Mouse (Mus musculus) fat pad, adult 2 months (tissue): Measurements from ENCODE around the gene 2010111I01Rik.
"Not testable (repeated sequence)": the region's sequence is repeated elsewhere in the genome, so short reads cannot be mapped to it uniquely, and the experiment has no call there.

ENCODE experiments used
- DNase-seq: peaks from one replicate; pipeline ENCODE4 v3.0.0-alpha.2; 2011; ENCODE audit warnings: low read depth, low spot score; ENCODE audit errors: extremely low read depth

2010111I01Rik gene

GRCm38 (mm10) chr13:63330236-63330860 is 365.7 kb downstream of the 2010111I01Rik start:
- DNase-seq: no peak

GRCm38 (mm10) chr13:63331379-63331778 is 366.7 kb downstream of the 2010111I01Rik start:
- DNase-seq: no peak

GRCm38 (mm10) chr13:63332576-63333300 is 368.0 kb downstream of the 2010111I01Rik start:
- DNase-seq: no peak

- DNase-seq: no peak
Observed at GRCm38 (mm10) chr13:63335421-63336134, 370.9 kb downstream of the 2010111I01Rik start.

- no peak for DNase-seq
Observed at GRCm38 (mm10) chr13:63336335-63336734, 371.6 kb downstream of the 2010111I01Rik start.

- DNase-seq: no peak
Observed at GRCm38 (mm10) chr13:63337239-63337960, 372.7 kb downstream of the 2010111I01Rik start.

- no peak for DNase-seq
Observed at GRCm38 (mm10) chr13:63339946-63340345, 375.3 kb downstream of the 2010111I01Rik start.

GRCm38 (mm10) chr13:63342781-63343180 is 378.1 kb downstream of the 2010111I01Rik start:
- DNase-seq: no peak

- DNase-seq: no peak
Observed at GRCm38 (mm10) chr13:63344481-63344880, 379.8 kb downstream of the 2010111I01Rik start.

GRCm38 (mm10) chr13:63345476-63346225 is 381.0 kb downstream of the 2010111I01Rik start:
- DNase-seq: no peak

GRCm38 (mm10) chr13:63347639-63348038 is 382.9 kb downstream of the 2010111I01Rik start:
- no peak for DNase-seq

- no peak for DNase-seq
Observed at GRCm38 (mm10) chr13:63350076-63350475, 385.4 kb downstream of the 2010111I01Rik start.

GRCm38 (mm10) chr13:63353312-63353711 is 388.6 kb downstream of the 2010111I01Rik start:
- DNase-seq: not testable (repeated sequence)

- DNase-seq: no peak
Observed at GRCm38 (mm10) chr13:63356101-63356500, 391.4 kb downstream of the 2010111I01Rik start.

- no peak for DNase-seq
Observed at GRCm38 (mm10) chr13:63356558-63356957, 391.9 kb downstream of the 2010111I01Rik start.

GRCm38 (mm10) chr13:63359393-63359792 is 394.7 kb downstream of the 2010111I01Rik start:
- no peak for DNase-seq

GRCm38 (mm10) chr13:63360111-63360885 is 395.6 kb downstream of the 2010111I01Rik start:
- DNase-seq: no peak

GRCm38 (mm10) chr13:63361755-63362154 is 397.1 kb downstream of the 2010111I01Rik start:
- no peak for DNase-seq

GRCm38 (mm10) chr13:63373460-63374166 is 408.9 kb downstream of the 2010111I01Rik start:
- DNase-seq: no peak
